Mouse (Mus musculus) megakaryocyte, embryonic 14.5 days (primary cell): ENCODE results near the gene Chid1. TPM values are rescaled to one million over a fixed set of nuclear protein-coding genes. Genes with fewer than 3 reads are reported as not detected.
A peak's percentile ranks its signal among the peaks of the same experiment; 100 is the strongest.

Experiments used
- H3K27me3 ChIP-seq: replicated peaks from 2 replicates; pipeline ENCODE3; 2012; ENCODE audit warnings: inconsistent platforms
- H3K36me3 ChIP-seq: replicated peaks from 2 replicates; pipeline ENCODE3; 2012; ENCODE audit warnings: low read length, inconsistent platforms, mixed read lengths
- H3K4me1 ChIP-seq: 2 replicates; pipeline ENCODE4 v1.6.1; 2012; ENCODE audit warnings: inconsistent platforms
- H3K4me3 ChIP-seq: replicated peaks from 2 replicates; pipeline ENCODE3; 2012; ENCODE audit warnings: moderate library complexity, mild to moderate bottlenecking, inconsistent platforms
- H3K9me3 ChIP-seq: 2 replicates; pipeline ENCODE4 v1.6.1; 2012; ENCODE audit warnings: inconsistent platforms
- FLI1 ChIP-seq: IDR thresholded peaks from 2 replicates; pipeline ENCODE4 v1.6.1; 2012; ENCODE audit warnings: low read length, inconsistent platforms, mixed read lengths
- GATA1 ChIP-seq: IDR thresholded peaks from 3 replicates; pipeline ENCODE4 v1.6.1; 2012; ENCODE audit warnings: mixed read lengths, low read length, inconsistent platforms, borderline replicate concordance
- polyA plus RNA-seq: library from polyadenylated mRNA; stranded (reverse); fragments of >175 nt; gene quantifications from 2 replicates; pipeline ENCODE4 v1.2.3, GENCODE M21; 2012; ENCODE audit warnings: low replicate concordance; ENCODE audit not compliant: insufficient read depth

The Chid1 gene
- polyA plus RNA-seq, 1 experiment: 49.7 TPM

- Histone ChIP-seq H3K4me1 (peaks cover 82% of the 10 kb centered on the region), H3K27me3 (no peaks in the 10 kb centered on the region), H3K36me3 (peaks cover 44% of the 10 kb centered on the region), H3K9me3 (no peaks in the 10 kb centered on the region), H3K4me3 (peak overlapping the region; percentile 99)
- TF ChIP-seq GATA1 (no peak), FLI1 (no peak)
Observed at GRCm38 (mm10) chr7:141470637-141470944, 69.1 kb downstream of the Chid1 start.

GRCm38 (mm10) chr7:141469901-141470636 lies 69.6 kb downstream of the Chid1 start:
- H3K36me3 ChIP-seq: peaks cover 45% of the 10 kb centered on the region
- no peak for TF ChIP-seq GATA1
- no peak for TF ChIP-seq FLI1
- peaks cover 85% of the 10 kb centered on the region for H3K4me1 ChIP-seq
- H3K27me3 ChIP-seq: no peaks in the 10 kb centered on the region
- H3K9me3 ChIP-seq: no peaks in the 10 kb centered on the region
- peak overlapping the region; percentile 99 for H3K4me3 ChIP-seq

GRCm38 (mm10) chr7:141469352-141469751 lies 70.3 kb downstream of the Chid1 start:
- no peaks in the 10 kb centered on the region for H3K9me3 ChIP-seq
- H3K27me3 ChIP-seq: no peaks in the 10 kb centered on the region
- H3K4me1 ChIP-seq: peaks cover 92% of the 10 kb centered on the region
- TF ChIP-seq GATA1: no peak
- no peak for TF ChIP-seq FLI1
- peaks cover 50% of the 10 kb centered on the region for H3K36me3 ChIP-seq
- H3K4me3 ChIP-seq: peak overlapping the region; percentile 99

GRCm38 (mm10) chr7:141468522-141469211 lies 71.0 kb downstream of the Chid1 start:
- H3K36me3 ChIP-seq: peaks cover 57% of the 10 kb centered on the region
- no peaks in the 10 kb centered on the region for H3K9me3 ChIP-seq
- peaks cover 92% of the 10 kb centered on the region for H3K4me1 ChIP-seq
- H3K27me3 ChIP-seq: no peaks in the 10 kb centered on the region
- H3K4me3 ChIP-seq: peak overlapping the region; percentile 99
- TF ChIP-seq FLI1 (no peak), GATA1 (no peak)

- H3K4me1 ChIP-seq: peaks cover 92% of the 10 kb centered on the region
Observed at GRCm38 (mm10) chr7:141468164-141468521, 71.5 kb downstream of the Chid1 start.

GRCm38 (mm10) chr7:141467230-141468030 lies 72.2 kb downstream of the Chid1 start, which contains the start of gene Cd151:
Cd151 (plus strand) TSS chr7:141467392.
- H3K4me1 ChIP-seq: peaks cover 92% of the 10 kb centered on the region
- TF ChIP-seq GATA1: no peak
- TF ChIP-seq FLI1: no peak
- no peaks in the 10 kb centered on the region for H3K9me3 ChIP-seq
- peaks cover 5% of the 10 kb centered on the region for H3K27me3 ChIP-seq
- peak within 1 kb of the TSS; percentile 99 for H3K4me3 ChIP-seq
- peaks cover 51% of the 10 kb centered on the region for H3K36me3 ChIP-seq

More at GRCm38 (mm10) chr7:141468164-141468521, 71.5 kb downstream of the Chid1 start:
- H3K9me3 ChIP-seq: no peaks in the 10 kb centered on the region
- peaks cover 57% of the 10 kb centered on the region for H3K36me3 ChIP-seq
- H3K27me3 ChIP-seq: peaks cover 3% of the 10 kb centered on the region
- H3K4me3 ChIP-seq: peak overlapping the region; percentile 99
- TF ChIP-seq GATA1 (no peak), FLI1 (no peak)

- H3K4me3 ChIP-seq: peak overlapping the region; percentile 99
- H3K36me3 ChIP-seq: peaks cover 45% of the 10 kb centered on the region
- TF ChIP-seq GATA1 (no peak), FLI1 (no peak)
- H3K27me3 ChIP-seq: peaks cover 12% of the 10 kb centered on the region
- peaks cover 94% of the 10 kb centered on the region for H3K4me1 ChIP-seq
- H3K9me3 ChIP-seq: no peaks in the 10 kb centered on the region
Observed at GRCm38 (mm10) chr7:141466607-141467148, 73.0 kb downstream of the Chid1 start.

- Histone ChIP-seq H3K4me1 (peaks cover 95% of the 10 kb centered on the region), H3K36me3 (peaks cover 39% of the 10 kb centered on the region), H3K4me3 (peak overlapping the region; percentile 86), H3K27me3 (peaks cover 16% of the 10 kb centered on the region), H3K9me3 (no peaks in the 10 kb centered on the region)
- TF ChIP-seq FLI1 (no peak), GATA1 (no peak)
Observed at GRCm38 (mm10) chr7:141466045-141466394, 73.6 kb downstream of the Chid1 start.

GRCm38 (mm10) chr7:141465388-141466044 lies 74.1 kb downstream of the Chid1 start:
- H3K27me3 ChIP-seq: peaks cover 20% of the 10 kb centered on the region
- TF ChIP-seq GATA1: no peak
- no peak for TF ChIP-seq FLI1
- H3K9me3 ChIP-seq: no peaks in the 10 kb centered on the region
- peaks cover 95% of the 10 kb centered on the region for H3K4me1 ChIP-seq
- peaks cover 39% of the 10 kb centered on the region for H3K36me3 ChIP-seq
- peak overlapping the region; percentile 86 for H3K4me3 ChIP-seq
